Mouse (Mus musculus) myocyte (in vitro differentiated cells): ENCODE measurements around the gene Rnf207.

ENCODE experiments used
- CEBPB ChIP-seq: IDR thresholded peaks from 2 replicates; pipeline ENCODE4 v1.6.1; 2011; ENCODE audit warnings: mild to moderate bottlenecking, moderate library complexity; ENCODE audit not compliant: poor library complexity, insufficient read depth, severe bottlenecking
- E2F4 ChIP-seq: IDR thresholded peaks from one replicate; pipeline ENCODE4 v1.6.1; 2011; ENCODE audit warnings: mild to moderate bottlenecking, control low read depth, moderate library complexity; ENCODE audit not compliant: insufficient read depth
- MAX ChIP-seq: IDR thresholded peaks from one replicate; pipeline ENCODE4 v1.6.1; 2011; ENCODE audit warnings: low read depth, mild to moderate bottlenecking, control low read depth
- MYOD1 ChIP-seq, 3 experiments: IDR thresholded peaks; one replicate each; pipeline ENCODE4 v1.6.1; 2011; ENCODE audit warnings: control low read depth in 2 of 3, low read depth in 2 of 3, mild to moderate bottlenecking in 2 of 3, moderate library complexity in 1 of 3; ENCODE audit not compliant: insufficient read length in 2 of 3, control insufficient read depth in 1 of 3
- MYOG ChIP-seq, 3 experiments: IDR thresholded peaks; one replicate each; pipeline ENCODE4 v1.6.1; 2011; ENCODE audit warnings: control low read depth in 2 of 3, low read depth in 2 of 3, mild to moderate bottlenecking in 2 of 3; ENCODE audit not compliant: insufficient read length in 2 of 3, control insufficient read depth in 1 of 3, insufficient read depth in 1 of 3
- POLR2A ChIP-seq: IDR thresholded peaks from one replicate; pipeline ENCODE4 v1.6.1; 2011; ENCODE audit warnings: low read depth, mild to moderate bottlenecking, control low read depth, moderate library complexity; ENCODE audit not compliant: insufficient read length
- POLR2AphosphoS2 ChIP-seq: IDR thresholded peaks from one replicate; pipeline ENCODE4 v1.6.1; 2011; ENCODE audit warnings: low read depth, control low read depth; ENCODE audit not compliant: insufficient read length
- REST ChIP-seq: IDR thresholded peaks from one replicate; pipeline ENCODE4 v1.6.1; 2011; ENCODE audit warnings: mild to moderate bottlenecking, control low read depth, moderate library complexity; ENCODE audit not compliant: insufficient read depth, insufficient read length
- SRF ChIP-seq: IDR thresholded peaks from one replicate; pipeline ENCODE4 v1.6.1; 2011; ENCODE audit warnings: low read depth; ENCODE audit not compliant: control insufficient read depth, insufficient read length
- TCF12 ChIP-seq: IDR thresholded peaks from one replicate; pipeline ENCODE4 v1.6.1; 2011; ENCODE audit warnings: mild to moderate bottlenecking, control low read depth; ENCODE audit not compliant: poor library complexity, insufficient read depth, severe bottlenecking
- USF1 ChIP-seq: IDR thresholded peaks from one replicate; pipeline ENCODE4 v1.6.1; 2011; ENCODE audit warnings: low read depth, mild to moderate bottlenecking, control low read depth, moderate library complexity

DNA sequence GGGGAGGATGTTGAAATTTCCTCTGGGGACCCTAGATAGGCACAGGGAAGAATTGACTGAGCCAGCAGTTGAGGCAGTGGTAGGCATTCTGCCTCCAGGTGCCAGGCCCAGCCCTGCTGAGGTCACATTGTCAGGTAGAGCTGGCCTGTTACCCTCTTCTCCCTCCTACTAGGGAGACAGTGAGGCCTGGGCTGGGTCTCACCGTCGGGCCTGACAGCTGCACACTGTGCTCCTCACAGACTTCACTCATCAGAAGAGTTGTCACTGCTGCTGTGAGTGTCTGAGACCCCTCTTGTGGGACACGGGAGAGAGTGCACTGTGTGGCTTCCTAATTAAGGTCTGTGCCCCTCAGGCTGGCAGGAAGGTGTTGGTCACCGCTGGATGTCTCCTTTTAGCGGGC lies 53.0 kb downstream of the Rnf207 start:
- TF ChIP-seq POLR2A: no peak
- peak in 2 of 3 experiments; percentile 47 to 55 for TF ChIP-seq MYOD1 (IDR thresholded peaks at IDR 0.05; ENCODE audit: control insufficient read depth in 1 of 3, insufficient read length in 2 of 3, low read depth in 2 of 3)
- no peak for TF ChIP-seq MAX
- TF ChIP-seq E2F4: no peak
- no peak for TF ChIP-seq USF1
- TF ChIP-seq POLR2AphosphoS2: no peak
- no peak for TF ChIP-seq TCF12
- no peak for TF ChIP-seq SRF
- TF ChIP-seq MYOG (IDR thresholded peaks at IDR 0.05; ENCODE audit: control insufficient read depth in 1 of 3, insufficient read depth in 1 of 3, insufficient read length in 2 of 3, low read depth in 2 of 3): peak in 2 of 3 experiments; percentile 52 to 64
- no peak for TF ChIP-seq REST
- TF ChIP-seq CEBPB: no peak
